Mouse (Mus musculus) heart, postnatal 0 days (tissue): ENCODE data around the gene Trp53i13.

ENCODE experiments used
- CTCF ChIP-seq: IDR thresholded peaks from 2 replicates; pipeline ENCODE4 v1.5.1; 2016; ENCODE audit warnings: antibody characterized with exemption, control low read depth, low read depth
- EP300 ChIP-seq: IDR thresholded peaks from 2 replicates; pipeline ENCODE4 v1.6.1; 2016; ENCODE audit warnings: antibody characterized with exemption, low read depth

DNA sequence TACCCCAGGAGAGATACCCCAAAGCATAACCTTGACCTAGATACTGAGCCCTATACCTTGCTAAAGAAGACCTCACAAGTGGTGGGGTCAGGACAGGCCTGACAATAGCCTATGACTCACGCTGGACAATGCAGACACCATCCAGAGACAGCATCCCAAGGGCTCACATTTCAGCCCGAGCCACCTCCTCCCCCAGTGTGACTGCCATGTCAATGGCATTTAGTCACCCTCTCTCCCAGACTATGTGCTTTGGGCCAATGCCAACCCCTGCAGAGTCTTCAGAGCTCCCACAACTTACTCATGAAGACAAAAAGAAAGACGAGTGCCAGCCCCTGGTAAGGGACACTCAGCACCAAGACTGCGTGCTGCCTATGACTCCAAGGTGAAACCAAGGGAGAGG lies 51.1 kb downstream of the Trp53i13 start:
- TF ChIP-seq CTCF: no peak
- no peak for TF ChIP-seq EP300
